Mouse (Mus musculus): ENCODE data around the gene Csrnp1. TPM values are rescaled to one million over a fixed set of nuclear protein-coding genes. Genes with fewer than 3 reads are reported as not detected.
"Not testable (repeated sequence)": the region's sequence is repeated elsewhere in the genome, so short reads cannot be mapped to it uniquely, and the experiment has no call there.

Gene Csrnp1
- polyA plus RNA-seq, 1 experiment from 2014 or later = 9.1 TPM

GRCm38 (mm10) chr9:120014828-120015227, 30.4 kb upstream of the Csrnp1 start:
- no peaks in the 10 kb centered on the region for H3K9me3 ChIP-seq
- H3K4me3 ChIP-seq = no peak overlapping the region
- no peak overlapping the region for H3K27ac ChIP-seq
- WGBS = 57% methylated on average over 6 of the region's 6 CpGs
- H3K36me3 ChIP-seq = no peaks in the 10 kb centered on the region
- H3K4me2 ChIP-seq = no peak overlapping the region
- H3K9ac ChIP-seq = no peak overlapping the region
- peaks cover 16% of the 10 kb centered on the region for H3K4me1 ChIP-seq
- H3K27me3 ChIP-seq = no peaks in the 10 kb centered on the region
- no peak for ATAC-seq (ENCODE audit: insufficient number of reproducible peaks, low FRiP score, low TSS enrichment, low read depth)

- no peaks in the 10 kb centered on the region for H3K27me3 ChIP-seq
- H3K27ac ChIP-seq = no peak overlapping the region
- H3K9me3 ChIP-seq = no peaks in the 10 kb centered on the region
- H3K36me3 ChIP-seq = no peaks in the 10 kb centered on the region
- H3K4me3 ChIP-seq = no peak overlapping the region
- ATAC-seq (ENCODE audit: insufficient number of reproducible peaks, low FRiP score, low TSS enrichment, low read depth) = no peak
- no peak overlapping the region for H3K4me2 ChIP-seq
- H3K9ac ChIP-seq = no peak overlapping the region
- 61% methylated on average over 11 of the region's 11 CpGs for WGBS
- H3K4me1 ChIP-seq = peaks cover 16% of the 10 kb centered on the region
These were observed 28.9 kb upstream of the Csrnp1 start for GRCm38 (mm10) chr9:120013251-120013820.

- 75% methylated on average over 5 of the region's 5 CpGs for WGBS
- Histone ChIP-seq H3K4me1 (peaks cover 16% of the 10 kb centered on the region), H3K36me3 (no peaks in the 10 kb centered on the region), H3K27me3 (no peaks in the 10 kb centered on the region), H3K9me3 (no peaks in the 10 kb centered on the region), H3K9ac (no peak overlapping the region), H3K27ac (no peak overlapping the region), H3K4me3 (no peak overlapping the region), H3K4me2 (no peak overlapping the region)
- no peak for ATAC-seq (ENCODE audit: insufficient number of reproducible peaks, low FRiP score, low TSS enrichment, low read depth)
These were observed 28.3 kb upstream of the Csrnp1 start for GRCm38 (mm10) chr9:120012781-120013180.

- H3K4me1 ChIP-seq = peaks cover 16% of the 10 kb centered on the region
- not testable (repeated sequence) for ATAC-seq (ENCODE audit: insufficient number of reproducible peaks, low FRiP score, low TSS enrichment, low read depth); H3K4me2 ChIP-seq; H3K27me3 ChIP-seq; H3K36me3 ChIP-seq; H3K9ac ChIP-seq; H3K27ac ChIP-seq; H3K9me3 ChIP-seq; H3K4me3 ChIP-seq
- WGBS = 85% methylated on average over 6 of the region's 6 CpGs
These were observed 27.7 kb upstream of the Csrnp1 start for GRCm38 (mm10) chr9:120012161-120012560.

- peaks cover 16% of the 10 kb centered on the region for H3K4me1 ChIP-seq
- no peaks in the 10 kb centered on the region for H3K27me3 ChIP-seq
- peak overlapping the region; percentile 88 for H3K4me2 ChIP-seq
- no peaks in the 10 kb centered on the region for H3K9me3 ChIP-seq
- peak; percentile 15 for ATAC-seq (ENCODE audit: insufficient number of reproducible peaks, low FRiP score, low TSS enrichment, low read depth)
- WGBS = 2% methylated on average over 10 of the region's 10 CpGs
- no peak overlapping the region for H3K9ac ChIP-seq
- H3K27ac ChIP-seq = peak overlapping the region; percentile 75
- H3K4me3 ChIP-seq = peak overlapping the region; percentile 43
- no peaks in the 10 kb centered on the region for H3K36me3 ChIP-seq
These were observed 27.1 kb upstream of the Csrnp1 start for GRCm38 (mm10) chr9:120011533-120011932.

GRCm38 (mm10) chr9:120010781-120011511, 26.5 kb upstream of the Csrnp1 start:
- no peaks in the 10 kb centered on the region for H3K36me3 ChIP-seq
- no peaks in the 10 kb centered on the region for H3K27me3 ChIP-seq
- H3K9me3 ChIP-seq = no peaks in the 10 kb centered on the region
- peak; percentile 89 for ATAC-seq (ENCODE audit: insufficient number of reproducible peaks, low FRiP score, low TSS enrichment, low read depth)
- peak overlapping the region; percentile 88 for H3K4me2 ChIP-seq
- 0 out of 2 replicates have a peak overlapping the region, but pooled peaks have one; percentile 35 for H3K9ac ChIP-seq
- H3K4me1 ChIP-seq = peaks cover 18% of the 10 kb centered on the region
- peak overlapping the region; percentile 86 for H3K27ac ChIP-seq
- 2% methylated on average over 48 of the region's 60 CpGs for WGBS
- H3K4me3 ChIP-seq = peak overlapping the region; percentile 43

GRCm38 (mm10) chr9:120009871-120010270, 25.4 kb upstream of the Csrnp1 start:
- Histone ChIP-seq H3K4me2 (no peak overlapping the region), H3K27ac (no peak overlapping the region), H3K4me3 (no peak overlapping the region), H3K9me3 (no peaks in the 10 kb centered on the region), H3K9ac (no peak overlapping the region), H3K4me1 (peaks cover 21% of the 10 kb centered on the region), H3K36me3 (no peaks in the 10 kb centered on the region), H3K27me3 (no peaks in the 10 kb centered on the region)
- 85% methylated on average over 3 of the region's 3 CpGs for WGBS
- ATAC-seq (ENCODE audit: insufficient number of reproducible peaks, low FRiP score, low TSS enrichment, low read depth) = no peak

- H3K4me1 ChIP-seq = peaks cover 20% of the 10 kb centered on the region
- no peak overlapping the region for H3K4me2 ChIP-seq
- H3K36me3 ChIP-seq = no peaks in the 10 kb centered on the region
- 64% methylated on average over 7 of the region's 7 CpGs for WGBS
- ATAC-seq (ENCODE audit: insufficient number of reproducible peaks, low FRiP score, low TSS enrichment, low read depth) = no peak
- no peak overlapping the region for H3K27ac ChIP-seq
- no peaks in the 10 kb centered on the region for H3K27me3 ChIP-seq
- no peak overlapping the region for H3K4me3 ChIP-seq
- H3K9ac ChIP-seq = no peak overlapping the region
- H3K9me3 ChIP-seq = no peaks in the 10 kb centered on the region
These were observed 24.9 kb upstream of the Csrnp1 start for GRCm38 (mm10) chr9:120009226-120009841.

GRCm38 (mm10) chr9:120007833-120008232, 23.4 kb upstream of the Csrnp1 start:
- Histone ChIP-seq H3K27ac (no peak overlapping the region), H3K4me2 (no peak overlapping the region), H3K9me3 (no peaks in the 10 kb centered on the region), H3K4me3 (no peak overlapping the region), H3K9ac (no peak overlapping the region), H3K27me3 (no peaks in the 10 kb centered on the region), H3K4me1 (peaks cover 20% of the 10 kb centered on the region), H3K36me3 (no peaks in the 10 kb centered on the region)
- WGBS = 86% methylated on average over 1 of the region's 1 CpGs
- ATAC-seq (ENCODE audit: insufficient number of reproducible peaks, low FRiP score, low TSS enrichment, low read depth) = no peak

- Histone ChIP-seq H3K9ac (no peak overlapping the region), H3K27ac (no peak overlapping the region), H3K4me3 (no peak overlapping the region), H3K4me1 (peaks cover 23% of the 10 kb centered on the region), H3K4me2 (no peak overlapping the region), H3K27me3 (no peaks in the 10 kb centered on the region), H3K9me3 (no peaks in the 10 kb centered on the region), H3K36me3 (no peaks in the 10 kb centered on the region)
- ATAC-seq (ENCODE audit: insufficient number of reproducible peaks, low FRiP score, low TSS enrichment, low read depth) = no peak
- 37% methylated on average over 3 of the region's 3 CpGs for WGBS
These were observed 21.5 kb upstream of the Csrnp1 start for GRCm38 (mm10) chr9:120005936-120006335.

GRCm38 (mm10) chr9:120002893-120003292, 18.4 kb upstream of the Csrnp1 start:
- no peak overlapping the region for H3K9ac ChIP-seq
- H3K36me3 ChIP-seq = no peaks in the 10 kb centered on the region
- H3K9me3 ChIP-seq = no peaks in the 10 kb centered on the region

More at GRCm38 (mm10) chr9:120002893-120003292, 18.4 kb upstream of the Csrnp1 start:
- Histone ChIP-seq H3K27me3 (no peaks in the 10 kb centered on the region), H3K27ac (no peak overlapping the region), H3K4me1 (peaks cover 28% of the 10 kb centered on the region), H3K4me2 (no peak overlapping the region), H3K4me3 (no peak overlapping the region)
- 79% methylated on average over 5 of the region's 5 CpGs for WGBS
- no peak for ATAC-seq (ENCODE audit: insufficient number of reproducible peaks, low FRiP score, low TSS enrichment, low read depth)

All from limb, embryonic 15.5 days (tissue).